Mouse (Mus musculus) left cerebral cortex, postnatal 10 days (tissue): Measurements from ENCODE around the gene Dus3l. TPM values are rescaled to one million over a fixed set of nuclear protein-coding genes. Genes with fewer than 3 reads are reported as not detected.
A peak's percentile ranks its signal among the peaks of the same experiment; 100 is the strongest.

Source experiments
- DNase-seq, 2 experiments: peaks; one replicate each; pipeline ENCODE4 v3.0.0; 2021 to 2022; ENCODE audit warnings: low spot score in 2 of 2, mixed read lengths in 1 of 2; ENCODE audit errors: extremely low spot score in 1 of 2
- intact Hi-C: fragments of 180-260 bp; cut with DNase I; formaldehyde crosslinking; loops from one replicate; pipeline ENCODE4 v1.15.1; 2025
- total RNA-seq, 2 experiments: library from RNA; stranded (reverse); gene quantifications; 2 replicates each; pipeline ENCODE4 v1.2.3; 2021

The Dus3l gene
- total RNA-seq, 2 experiments from 2014 or later, result 75.4 to 76.4 TPM

DNA sequence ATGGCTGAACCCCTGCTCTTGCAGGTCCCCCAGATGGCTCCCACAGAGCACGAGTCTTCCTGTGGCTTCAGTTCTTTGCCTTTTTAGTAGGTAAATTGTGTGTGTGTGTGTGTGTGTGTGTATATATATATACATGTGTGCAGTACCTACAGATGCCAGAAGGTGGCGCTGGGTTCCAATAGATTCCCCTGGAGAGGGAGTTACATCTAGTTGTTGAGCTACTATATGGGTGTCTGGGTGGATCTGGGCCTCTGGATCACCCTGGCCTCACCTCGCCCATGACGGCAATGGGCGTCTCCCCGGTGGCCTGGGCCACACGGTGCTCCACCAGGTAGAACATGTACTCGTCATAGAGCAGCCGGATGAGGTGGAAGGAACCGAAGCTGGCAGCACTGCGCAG, 13.0 kb downstream of the Dus3l start:
- DNase-seq, result peak in 1 of 2 experiments; percentile 20
- intact Hi-C loops, result no loop called here

DNA sequence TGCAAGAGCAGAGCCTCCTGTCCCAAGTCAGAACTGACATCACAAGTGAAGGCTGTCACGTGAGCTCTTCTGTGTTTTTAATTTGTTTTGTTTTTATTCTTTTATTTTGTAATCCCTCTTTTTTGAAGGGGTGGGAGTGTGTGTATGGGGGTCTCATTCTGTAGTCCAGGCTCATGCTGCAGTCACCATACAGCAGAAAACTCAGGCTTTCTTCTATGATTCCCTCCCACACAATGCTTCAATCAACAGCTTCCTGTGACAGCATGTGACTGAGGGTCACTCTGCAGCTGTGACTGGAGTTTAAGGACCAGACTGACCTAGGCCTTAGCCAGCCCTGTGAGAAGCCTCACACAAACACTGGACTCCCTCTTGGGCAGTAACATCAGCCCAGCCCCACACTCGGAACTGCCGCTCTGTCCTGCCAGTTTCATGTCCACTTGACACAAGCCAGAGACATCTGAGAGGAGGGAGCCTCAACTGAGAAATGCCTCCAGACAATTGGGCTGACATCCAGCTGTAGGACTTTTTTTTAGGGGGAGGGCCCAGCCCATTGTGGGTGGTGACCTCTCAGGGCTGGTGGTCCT, 14.3 kb downstream of the Dus3l start:
- intact Hi-C loops, result no loop called here
- peak in 1 of 2 experiments; percentile 17 for DNase-seq

DNA sequence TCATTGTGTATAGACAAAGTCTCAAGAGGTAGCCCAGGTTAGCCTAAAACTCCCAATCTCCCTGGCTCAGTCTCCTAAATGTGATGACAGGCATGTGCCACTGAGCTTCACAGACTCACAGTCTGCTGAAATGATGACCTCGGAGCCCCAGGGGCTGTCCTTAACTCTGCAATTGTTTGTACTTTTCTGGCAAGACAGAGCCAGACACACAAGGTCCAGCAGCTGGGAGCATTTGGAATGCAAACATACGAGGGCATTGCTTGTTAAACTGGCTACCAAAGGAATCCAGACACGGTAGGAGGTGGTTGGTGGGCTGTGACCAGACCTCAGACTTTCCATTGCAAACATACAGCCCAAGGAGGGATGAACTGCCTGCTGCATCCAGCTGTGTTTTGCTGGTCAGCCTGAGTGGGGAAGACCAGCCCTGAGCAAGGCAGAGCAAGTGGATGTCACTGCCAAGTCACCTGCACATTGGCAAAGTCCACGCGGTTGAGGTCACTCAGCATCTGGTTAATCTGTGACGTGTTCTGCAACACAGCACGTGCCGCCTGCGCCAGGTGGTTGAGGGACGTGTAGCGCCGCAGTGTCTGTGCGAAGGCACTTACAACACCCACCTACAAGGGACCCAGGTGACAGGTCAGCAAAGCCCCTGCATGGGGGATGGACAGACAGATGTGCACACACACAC, 15.9 kb downstream of the Dus3l start:
- intact Hi-C loops, result no loop called here
- no peak for DNase-seq

DNA sequence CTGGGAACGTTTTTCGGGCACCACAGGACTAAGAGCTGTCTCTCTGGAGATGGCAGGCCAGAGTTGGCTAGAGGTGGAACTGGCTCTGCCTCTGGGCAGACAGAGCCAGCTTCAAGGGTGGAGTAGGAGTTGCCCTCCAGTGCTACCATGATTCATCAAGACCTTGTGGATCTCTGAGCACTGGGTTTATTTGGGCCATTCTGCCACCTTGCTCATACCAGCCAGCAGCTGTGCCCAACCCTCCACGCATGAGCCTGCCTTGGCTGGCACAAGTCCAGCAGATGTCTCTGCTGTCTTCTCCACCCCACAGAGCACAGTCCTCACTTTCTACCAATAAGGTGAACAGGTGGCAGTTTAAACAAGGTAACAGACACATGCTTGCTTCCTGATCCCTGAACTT, 24.3 kb downstream of the Dus3l start:
- DNase-seq, result peak in 1 of 2 experiments; percentile 26
- intact Hi-C loops, result no loop called here

DNA sequence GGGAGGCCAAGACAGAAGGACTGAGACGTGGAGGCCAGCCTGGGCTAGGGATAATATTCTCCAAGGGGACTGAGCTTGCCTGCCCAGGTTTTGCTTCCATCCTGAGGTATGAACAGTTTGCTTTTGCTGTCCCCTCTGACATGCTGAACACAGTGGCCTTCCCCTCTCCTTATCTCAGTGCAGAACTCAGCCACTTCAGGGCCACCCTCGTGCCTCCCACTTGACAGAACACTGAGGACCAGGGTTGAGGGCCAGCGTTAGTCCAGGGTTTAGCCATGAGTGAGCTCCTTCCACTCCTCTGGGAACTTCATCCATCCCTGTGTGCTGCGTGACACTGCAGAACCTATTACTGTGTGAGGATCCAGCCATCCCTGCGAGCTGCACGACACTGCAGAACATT, 24.7 kb downstream of the Dus3l start:
- DNase-seq, result no peak
- intact Hi-C loops, result no loop called here

DNA sequence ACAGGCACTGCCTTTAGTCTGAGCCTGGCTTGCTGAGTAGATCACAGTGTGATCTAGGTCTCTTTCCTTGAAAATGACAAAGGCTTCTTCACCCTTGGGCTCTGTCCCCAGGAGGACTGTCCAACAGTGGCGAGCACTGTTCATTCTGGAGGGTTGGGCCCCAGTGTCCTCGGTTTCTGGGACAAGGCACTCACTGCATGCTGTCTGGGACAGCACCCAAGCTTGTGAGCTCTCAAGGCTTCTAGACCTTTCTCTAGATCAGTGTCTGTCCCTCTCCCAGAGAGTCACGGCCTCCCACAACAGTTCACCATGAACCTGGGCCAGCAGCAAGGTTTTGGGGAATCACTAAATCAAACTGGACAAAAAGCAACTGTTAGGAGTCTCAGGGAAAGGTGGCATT, 28.0 kb downstream of the Dus3l start:
- intact Hi-C loops, result no loop called here
- DNase-seq, result no peak

DNA sequence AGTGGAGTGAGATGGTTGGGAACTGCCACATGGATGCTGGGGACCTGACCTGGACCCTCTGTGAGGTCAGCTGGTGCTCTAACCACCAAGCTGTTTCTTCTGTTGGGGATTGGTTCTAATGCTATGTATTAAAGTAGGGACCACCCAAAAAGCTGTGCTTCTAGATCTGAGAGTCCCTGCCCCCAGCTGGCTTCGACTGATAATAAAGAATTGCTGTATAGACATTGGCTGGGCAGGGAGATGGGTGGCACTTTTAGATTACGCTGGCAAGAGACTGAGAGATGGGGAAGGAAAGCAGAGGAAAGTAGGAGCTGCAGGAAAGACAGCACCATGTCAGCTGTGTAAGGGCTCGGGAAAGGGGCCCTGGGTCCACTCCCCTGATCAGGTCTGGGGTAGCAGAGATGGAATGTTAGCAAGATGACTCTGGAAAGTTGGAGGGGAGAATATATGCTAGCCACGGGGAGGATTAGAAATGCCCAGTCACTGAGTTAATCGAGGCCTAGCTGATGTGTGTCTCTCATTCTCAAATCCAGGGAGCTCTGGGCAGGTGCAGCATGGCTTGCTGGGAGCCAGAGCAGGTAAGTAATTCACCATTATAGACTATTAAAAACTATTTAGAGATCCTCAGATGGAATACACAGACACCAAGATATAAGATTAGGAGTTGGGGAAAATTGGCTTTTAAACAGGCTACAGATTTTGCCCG, 29.2 kb downstream of the Dus3l start:
- DNase-seq, result no peak
- intact Hi-C loops, result no loop called here

DNA sequence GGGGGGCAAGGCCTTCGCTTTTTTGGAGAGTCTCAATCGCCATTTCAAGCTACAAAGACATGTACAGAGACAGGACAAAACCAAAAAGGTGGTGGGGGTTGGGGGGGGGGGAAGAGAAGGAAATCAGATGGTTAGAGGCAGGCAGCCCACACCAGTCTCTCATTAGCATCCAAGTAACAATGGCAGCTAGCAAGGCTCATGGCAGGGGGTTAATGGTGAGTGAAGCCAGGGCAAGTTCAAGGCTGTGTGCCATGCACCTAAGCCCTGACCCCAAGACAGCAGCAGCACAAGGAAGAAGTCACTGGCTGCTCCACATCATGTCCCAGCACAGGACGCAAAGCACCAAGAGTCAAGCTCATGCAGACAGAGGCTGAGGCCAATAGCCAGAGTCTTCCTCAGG, 34.7 kb downstream of the Dus3l start:
- intact Hi-C loops, result no loop called here
- no peak for DNase-seq

DNA sequence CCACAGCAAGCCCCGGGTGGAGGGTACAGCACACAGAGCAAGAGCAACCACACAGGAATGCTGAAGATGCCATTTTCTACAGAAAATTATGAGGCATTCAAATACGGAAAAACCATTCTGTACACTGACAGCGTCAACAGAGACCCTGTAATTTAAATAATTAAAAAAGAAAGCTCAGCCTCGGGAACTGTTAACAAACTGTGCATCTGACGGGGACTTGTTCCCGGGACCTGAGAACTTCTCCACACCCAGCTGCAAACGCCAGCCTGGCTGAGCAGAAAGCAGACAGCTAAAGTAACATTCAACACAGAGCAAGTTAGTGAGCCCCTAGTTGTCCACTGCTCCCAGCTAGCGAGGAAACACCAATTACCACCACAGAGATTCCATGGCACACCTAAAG, 37.5 kb downstream of the Dus3l start:
- intact Hi-C loops, result loop anchor here (10.0 kb wide), 3 partner anchors 283 to 533 kb away; partner anchors contain the start of gene Tubb4a
- DNase-seq, result no peak

DNA sequence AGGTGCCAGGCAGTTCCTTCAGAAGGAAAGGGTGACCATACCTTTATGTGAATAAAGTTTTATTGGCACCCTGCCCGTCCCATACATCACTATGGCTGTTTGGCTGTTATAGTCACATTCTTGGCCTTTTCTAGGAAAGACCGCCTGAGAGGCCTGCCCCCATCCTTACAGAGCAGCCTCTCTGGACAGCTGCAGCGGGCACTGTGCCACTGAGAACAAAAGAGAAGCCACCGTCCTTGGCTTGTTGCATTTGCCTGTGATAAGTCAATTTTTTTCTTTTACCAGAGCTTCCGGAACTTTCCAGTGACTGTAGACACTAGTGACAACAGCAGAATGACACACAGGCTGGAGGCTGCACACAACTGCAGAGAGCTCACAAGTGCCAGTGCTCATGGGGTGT, 40.4 kb downstream of the Dus3l start:
- intact Hi-C loops, result loop anchor here (5.0 to 10.0 kb wide), 4 partner anchors 192 to 530 kb away; partner anchors contain the start of genes Alkbh7 and Tubb4a
- no peak for DNase-seq

DNA sequence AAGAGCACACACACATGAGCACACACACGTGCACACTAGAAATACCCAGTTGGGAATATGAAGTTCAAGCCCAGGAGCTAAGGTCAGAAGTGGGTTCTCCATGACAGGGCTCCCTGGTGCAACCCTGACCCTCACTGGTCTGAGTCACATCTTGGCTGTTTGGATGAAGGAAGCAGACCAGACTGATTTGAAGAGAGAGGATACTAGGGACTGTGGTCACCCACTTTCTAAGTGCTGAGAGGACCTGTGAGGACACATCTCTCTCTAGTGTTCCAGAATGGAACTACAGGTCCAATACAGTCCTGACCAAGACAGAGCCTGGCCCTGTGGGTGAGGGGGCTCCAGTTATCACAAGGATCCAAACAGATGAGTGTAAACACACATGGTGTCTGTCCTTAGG, 41.2 kb downstream of the Dus3l start:
- intact Hi-C loops, result loop anchor here (5.0 to 10.0 kb wide), 4 partner anchors 192 to 529 kb away; partner anchors contain the start of genes Alkbh7 and Tubb4a
- DNase-seq, result no peak

DNA sequence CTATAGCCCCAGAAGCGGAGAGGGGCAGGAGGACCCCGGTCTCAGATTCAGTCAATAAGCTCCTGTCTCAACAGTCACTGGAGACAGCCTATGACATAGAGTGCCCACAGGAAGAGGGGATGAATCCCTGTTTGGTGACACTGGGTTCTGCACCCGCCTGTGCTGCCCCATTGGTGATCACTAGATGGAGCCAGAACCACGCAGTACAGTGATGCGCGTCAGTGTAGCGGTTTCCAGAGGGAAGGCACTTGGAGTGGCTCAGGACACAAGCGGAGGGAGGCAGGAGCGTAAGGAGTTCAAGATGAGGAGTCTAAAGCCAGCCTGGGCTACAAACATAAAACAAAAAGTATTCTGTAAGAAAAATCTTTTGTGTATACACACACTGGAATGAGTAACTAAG, 44.0 kb downstream of the Dus3l start:
- intact Hi-C loops, result loop anchor here (5.0 to 10.0 kb wide), 4 partner anchors 189 to 526 kb away; partner anchors contain the start of genes Alkbh7 and Tubb4a
- peak; percentile 75 to 83 for DNase-seq

DNA sequence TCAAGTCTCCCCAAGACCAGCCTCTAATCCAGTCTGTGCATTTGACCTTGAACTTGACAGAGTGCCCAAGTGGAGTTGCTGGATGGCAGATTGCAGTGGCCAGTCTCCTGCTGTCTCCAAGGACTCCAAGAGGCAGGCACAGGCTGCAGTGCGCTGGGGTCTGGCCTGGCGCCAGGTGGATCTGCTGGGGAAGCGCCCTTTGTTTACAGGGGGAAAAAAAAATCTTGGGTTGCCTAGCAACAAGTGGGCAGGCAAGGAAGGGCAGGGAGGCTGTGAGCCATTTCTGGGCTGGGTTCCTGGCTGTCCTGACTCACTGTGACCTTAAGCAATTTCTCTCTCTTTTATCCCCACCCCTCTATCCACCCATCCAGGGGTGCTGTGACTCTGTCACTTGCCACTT, 45.7 kb downstream of the Dus3l start:
- intact Hi-C loops, result loop anchor here (5.0 kb wide), 1 partner anchor 127 kb away; the partner anchor contains the start of gene Mllt1
- DNase-seq, result peak; percentile 82 to 91

DNA sequence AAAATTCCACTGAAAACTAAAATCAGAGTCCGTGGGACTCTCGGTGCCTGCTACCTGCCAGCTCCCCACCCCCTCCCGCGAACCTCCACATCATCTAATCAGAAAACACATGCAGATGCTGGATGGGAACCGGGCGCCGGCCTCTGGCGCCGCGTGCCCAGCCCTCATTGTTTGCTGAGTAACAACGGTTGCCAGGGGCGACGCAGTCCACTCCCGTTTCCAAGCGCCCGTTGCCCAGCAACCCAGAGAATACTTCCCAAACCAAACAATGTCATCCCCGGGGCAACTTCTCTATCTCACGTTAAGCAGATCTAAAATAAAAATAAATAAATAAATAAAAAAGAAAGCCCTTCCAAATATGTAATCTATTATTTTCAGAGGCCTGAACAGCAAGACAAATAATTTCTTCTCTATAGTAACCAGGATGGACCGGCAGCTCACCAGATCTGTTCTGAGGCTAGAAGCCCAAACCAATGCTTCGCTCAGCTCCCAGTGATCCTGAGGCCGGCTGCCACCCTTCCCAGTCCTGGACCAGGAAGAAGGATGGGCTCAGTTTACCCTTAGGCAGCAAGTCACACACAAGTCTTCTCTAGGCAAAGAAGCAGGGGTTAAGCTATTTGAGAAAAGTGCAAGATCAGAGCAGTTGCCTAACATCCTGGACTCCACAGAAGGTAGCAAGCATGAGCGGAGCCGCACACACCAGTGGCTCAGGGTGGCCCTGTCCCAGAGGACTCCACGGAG, 49.9 kb downstream of the Dus3l start:
- DNase-seq, result peak; percentile 85 to 91
- intact Hi-C loops, result loop anchor here (5.0 kb wide), 1 partner anchor 123 kb away; the partner anchor contains the start of gene Mllt1

DNA sequence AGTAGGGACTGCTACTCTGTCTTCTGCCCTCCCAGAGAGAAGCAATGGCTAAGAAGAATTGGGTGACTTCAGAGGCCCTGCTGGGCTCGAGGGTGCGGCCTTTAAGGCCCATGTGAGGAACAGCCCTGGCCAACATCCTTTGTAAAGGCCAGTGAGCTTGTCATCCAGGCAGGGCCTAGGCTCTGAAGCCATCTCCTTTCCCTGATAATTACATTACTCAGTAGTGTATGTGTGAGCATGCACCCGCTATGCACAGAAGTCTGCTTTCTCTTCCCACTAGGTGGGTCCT, 50.4 kb downstream of the Dus3l start:
- intact Hi-C loops, result no loop called here
- DNase-seq, result no peak

DNA sequence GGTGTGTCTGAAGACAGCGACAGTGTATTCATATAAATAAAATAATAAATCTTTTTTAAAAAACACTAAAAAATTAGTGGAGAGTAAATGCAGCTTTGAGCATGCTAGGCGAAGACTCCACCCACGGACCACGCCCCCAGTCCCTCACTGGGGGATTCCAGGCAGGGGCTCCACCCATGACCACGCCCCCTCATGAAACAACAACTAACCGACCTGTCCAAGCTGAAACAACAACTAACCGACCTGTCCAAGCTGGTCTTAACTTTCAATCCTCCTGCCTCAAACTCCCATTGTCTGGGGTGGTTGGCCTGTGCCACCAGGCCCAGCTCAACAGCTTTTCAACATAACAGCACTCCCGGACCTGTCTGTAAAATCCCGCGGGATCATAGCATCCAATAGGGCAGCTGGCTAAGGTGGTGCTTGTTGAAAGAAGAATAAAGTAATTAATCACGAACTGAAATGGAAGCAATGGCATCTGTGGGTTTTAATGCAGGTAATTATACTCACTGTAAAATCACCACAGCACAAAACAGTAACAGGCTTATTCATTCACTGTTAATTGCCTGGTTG, 53.6 kb downstream of the Dus3l start:
- DNase-seq, result peak in 1 of 2 experiments; percentile 58
- intact Hi-C loops, result no loop called here

DNA sequence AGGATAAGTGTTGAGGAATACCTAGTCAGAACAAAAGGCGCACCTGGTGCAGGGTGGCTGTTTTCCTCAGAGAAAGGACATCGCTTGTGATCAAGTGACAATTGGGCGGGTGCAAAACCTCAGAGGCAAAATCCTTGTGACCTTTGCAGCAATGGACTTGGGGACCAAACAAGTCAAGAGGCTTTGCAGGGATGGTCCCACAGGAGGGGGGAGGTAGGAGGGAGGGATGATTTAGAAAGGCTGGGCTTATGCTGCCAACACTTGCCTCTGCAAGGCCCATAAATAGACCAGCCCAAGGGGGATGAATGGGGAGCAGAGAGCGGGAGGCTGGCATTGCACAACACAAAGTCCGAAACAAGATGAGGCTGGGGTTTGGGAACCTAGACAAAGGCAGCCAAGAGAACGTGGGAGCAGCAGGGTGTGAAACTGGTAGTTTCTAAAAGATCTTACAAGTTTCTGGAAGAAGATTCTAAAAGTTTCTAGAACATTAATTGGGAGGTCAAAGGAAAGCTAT, 54.5 kb downstream of the Dus3l start:
- DNase-seq, result no peak
- intact Hi-C loops, result no loop called here
